Mouse (Mus musculus) lung, postnatal 25 days (tissue): ENCODE data around the gene Elovl5.

Experiments
- DNase-seq: peaks from one replicate; pipeline ENCODE4 v3.0.0; 2022; ENCODE audit warnings: low spot score

The Elovl5 gene

GRCm38 (mm10) chr9:77929296-77929695, 12.1 kb downstream of the Elovl5 start:
- no peak for DNase-seq

GRCm38 (mm10) chr9:77930036-77930859, 13.1 kb downstream of the Elovl5 start:
- DNase-seq = no peak

DNA sequence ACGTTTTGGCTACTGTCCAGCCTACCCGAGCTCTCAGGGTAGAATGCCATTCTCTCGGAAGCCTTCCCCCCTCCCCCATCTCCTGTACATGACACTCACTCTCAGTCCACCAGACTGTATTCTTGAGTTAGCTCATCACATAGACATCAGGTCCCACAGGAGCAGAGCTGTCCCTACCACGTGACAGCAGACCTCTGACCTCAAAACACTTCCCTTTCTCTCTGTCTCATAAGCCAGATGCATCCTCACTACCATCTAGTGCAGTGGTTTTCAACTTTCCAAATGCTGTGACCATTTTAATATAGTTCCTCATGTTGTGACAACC, 13.7 kb downstream of the Elovl5 start:
- no peak for DNase-seq

DNA sequence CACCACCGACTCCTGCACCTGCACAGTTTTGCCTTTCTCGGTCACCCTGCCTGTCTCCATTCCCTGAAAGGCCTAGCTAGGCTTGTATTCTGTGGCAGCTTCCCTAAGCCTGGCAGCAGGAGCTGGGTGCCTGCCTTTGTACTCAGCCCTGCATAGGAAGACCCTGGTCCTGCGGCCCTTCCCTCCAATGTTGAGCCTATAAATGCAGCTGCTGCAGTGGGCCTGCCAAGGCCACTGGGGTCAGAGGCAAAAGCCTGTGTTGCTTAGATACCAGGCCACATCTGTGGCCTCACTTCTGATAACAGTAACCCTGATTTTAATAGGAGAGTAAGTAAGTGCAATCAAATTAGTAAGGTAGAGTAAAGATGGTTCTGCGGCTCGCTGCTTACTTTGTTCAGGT, 14.6 kb downstream of the Elovl5 start:
- no peak for DNase-seq

DNA sequence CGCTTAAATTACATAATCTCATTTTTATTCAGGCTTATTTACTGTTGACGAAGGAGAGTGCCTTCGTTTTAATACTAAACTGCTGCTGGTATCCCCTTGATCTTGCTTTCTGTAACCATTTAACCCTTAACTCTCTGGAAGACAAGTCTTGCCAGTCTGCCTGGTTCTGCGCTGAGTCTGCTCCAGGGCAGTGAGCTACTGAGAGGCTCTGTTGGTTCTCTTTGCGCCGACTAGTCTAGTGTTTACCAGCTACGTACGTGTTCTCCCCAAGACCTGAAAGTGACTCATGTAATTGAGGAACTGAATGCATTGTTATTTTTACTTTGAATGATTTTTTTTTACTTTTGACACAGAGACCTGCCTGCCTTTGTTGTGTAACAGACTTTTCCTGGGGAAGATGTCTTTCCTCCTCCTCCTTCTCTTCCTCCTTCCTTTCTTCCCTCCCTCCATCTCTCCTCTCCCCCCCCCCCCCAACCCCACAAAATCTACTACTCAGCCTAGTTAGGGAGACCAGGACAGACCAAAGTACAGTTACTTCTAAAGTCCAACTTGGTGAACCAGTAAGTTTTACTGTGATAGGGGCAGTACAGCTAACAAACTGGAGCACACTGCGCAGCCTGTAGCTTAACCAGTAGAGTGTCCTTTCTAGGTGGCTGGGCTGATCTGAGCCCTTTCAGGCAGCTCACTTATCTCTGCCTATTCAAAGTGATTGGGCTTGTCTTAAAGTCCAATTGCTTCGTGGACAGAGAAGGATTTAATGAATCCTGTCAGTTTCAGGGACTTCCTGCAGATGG, 18.9 kb downstream of the Elovl5 start:
- DNase-seq = peak; percentile 60

GRCm38 (mm10) chr9:77937875-77938274, 20.7 kb downstream of the Elovl5 start:
- no peak for DNase-seq

GRCm38 (mm10) chr9:77938761-77939553, 21.8 kb downstream of the Elovl5 start:
- DNase-seq = peak; percentile 77

GRCm38 (mm10) chr9:77939554-77939920, 22.4 kb downstream of the Elovl5 start:
- DNase-seq = no peak

DNA sequence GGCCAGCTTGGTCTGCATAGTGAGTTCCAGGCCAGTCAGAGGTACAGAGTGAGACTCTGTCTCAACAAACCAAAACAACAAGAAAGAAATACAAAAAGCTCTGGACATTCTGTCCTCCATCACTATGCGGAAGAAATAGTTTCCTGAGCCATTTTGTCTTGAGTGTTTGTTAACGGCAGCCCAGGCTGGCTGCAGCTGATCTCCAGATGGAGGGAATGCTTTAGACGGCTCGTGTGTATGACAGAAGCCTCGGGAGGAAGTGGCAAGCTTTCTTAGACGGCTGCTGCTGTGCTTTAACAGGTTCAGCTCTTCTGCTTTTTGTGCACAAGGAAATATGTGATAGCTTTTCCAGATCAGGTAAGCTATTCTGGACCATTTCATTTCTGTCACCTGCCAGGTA, 23.9 kb downstream of the Elovl5 start:
- no peak for DNase-seq

GRCm38 (mm10) chr9:77941836-77942235, 24.7 kb downstream of the Elovl5 start:
- no peak for DNase-seq

DNA sequence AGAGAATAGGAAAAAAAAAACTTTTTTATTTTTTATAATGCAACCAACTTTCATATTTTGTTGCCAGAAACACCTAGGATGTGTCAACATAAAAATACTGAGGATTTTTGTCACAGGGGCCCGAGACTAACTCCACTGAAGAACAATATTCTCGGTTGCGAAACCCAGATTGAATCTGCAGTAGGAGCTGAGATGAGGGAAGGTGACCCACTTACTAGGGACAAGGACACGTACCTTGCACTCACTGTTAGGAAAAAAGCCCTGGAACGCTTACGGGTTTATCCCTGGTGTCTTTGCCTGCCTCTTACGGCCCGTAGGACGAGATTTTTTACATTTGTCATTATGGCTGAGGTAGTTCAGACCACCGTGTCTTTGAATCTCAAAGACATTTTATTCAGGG, 25.2 kb downstream of the Elovl5 start:
- no peak for DNase-seq

DNA sequence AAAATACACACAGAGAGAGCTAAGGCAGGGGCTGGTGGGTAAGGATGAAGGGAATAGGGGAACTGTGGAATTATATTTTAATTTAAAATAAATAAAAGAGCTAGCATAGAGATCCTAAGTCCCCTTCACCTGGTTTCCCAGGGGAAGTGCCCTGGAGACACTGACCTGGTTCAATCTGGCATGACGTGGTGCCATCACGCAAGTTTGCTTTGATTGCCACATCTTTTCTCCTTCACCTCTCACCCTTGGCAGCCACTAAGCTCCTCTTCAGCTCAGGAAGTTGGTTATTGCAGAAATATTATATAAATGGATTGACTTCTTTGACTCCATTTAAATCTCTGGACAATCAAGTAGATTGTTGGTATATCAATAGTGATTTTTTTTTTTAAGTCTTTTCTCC, 26.2 kb downstream of the Elovl5 start:
- no peak for DNase-seq

DNA sequence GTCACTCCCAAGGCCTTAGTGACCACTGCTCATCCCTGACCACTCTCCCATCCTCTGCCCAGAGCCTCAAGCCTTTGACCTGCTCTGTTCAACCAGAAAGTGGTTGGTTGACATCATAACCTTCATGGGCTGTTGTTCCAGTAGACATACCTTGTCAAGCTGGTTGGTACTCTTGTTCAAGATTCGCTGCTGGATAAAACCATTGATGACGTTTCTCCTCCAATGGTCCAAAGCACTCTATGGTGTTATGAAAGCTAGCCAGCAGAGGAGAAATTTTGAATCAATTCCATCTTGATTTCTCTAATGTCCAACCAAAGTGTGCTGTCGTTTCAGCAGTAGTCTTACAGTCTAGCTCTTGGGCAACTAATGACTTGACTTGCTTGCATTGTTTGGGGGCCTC, 27.0 kb downstream of the Elovl5 start:
- no peak for DNase-seq

DNA sequence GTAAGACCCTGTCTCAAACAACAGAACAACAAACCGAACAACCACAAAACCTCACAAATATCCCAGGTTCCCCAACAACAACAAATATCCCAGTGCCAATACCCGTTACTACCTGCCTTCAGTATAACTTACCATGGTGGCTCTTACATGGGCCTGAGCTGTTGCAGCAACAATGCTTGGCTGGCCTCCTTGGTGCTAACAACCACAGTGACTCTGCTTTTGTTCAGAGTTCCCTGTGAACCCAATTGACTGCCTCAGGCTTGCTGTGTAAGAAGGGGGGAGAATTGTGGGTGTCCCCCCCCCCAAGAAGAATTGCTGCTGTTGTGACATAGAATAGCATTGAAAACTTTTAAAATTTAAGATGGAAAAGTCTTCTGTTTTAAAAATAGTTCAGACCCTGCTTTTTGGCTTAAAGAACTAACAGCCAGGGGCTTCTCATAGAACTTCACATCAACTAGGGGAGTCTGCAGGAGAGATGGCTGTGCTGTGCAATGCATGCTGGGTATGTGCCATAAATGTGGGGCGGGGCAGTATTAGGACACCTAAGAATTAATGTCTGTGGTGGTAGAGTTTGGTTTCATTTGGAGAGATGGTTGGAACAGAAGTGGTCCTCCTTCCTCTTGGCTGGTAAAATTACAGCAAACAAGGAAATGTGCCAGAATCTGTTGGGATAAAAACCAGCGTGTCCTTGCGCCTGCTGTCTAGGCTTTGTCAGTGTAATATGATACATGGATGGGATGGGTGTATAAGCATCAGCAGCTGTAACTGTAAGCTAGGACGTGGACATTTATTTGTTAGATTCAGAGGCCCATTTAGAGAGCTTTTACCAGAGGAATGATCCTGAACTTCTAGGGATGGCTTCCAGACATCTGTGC, 28.9 kb downstream of the Elovl5 start:
- no peak for DNase-seq

DNA sequence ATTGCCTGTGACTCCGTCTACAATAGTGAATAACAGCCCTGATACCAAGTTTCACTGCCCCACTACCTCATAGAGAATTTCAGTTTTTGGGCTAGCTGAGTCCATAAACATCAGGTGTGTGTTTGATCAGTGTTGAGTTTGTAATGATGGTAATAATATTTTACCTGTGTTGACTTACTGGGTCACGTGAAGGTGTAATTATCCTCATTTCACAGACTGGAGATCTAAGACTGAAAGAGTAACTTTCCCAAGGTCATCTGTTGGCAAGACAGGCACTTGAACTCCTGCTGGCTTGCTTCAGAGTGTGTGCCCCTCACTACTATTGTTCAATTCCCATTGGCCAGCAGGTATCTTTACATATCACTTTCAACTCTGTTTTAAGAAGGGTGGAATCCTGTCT, 31.1 kb downstream of the Elovl5 start:
- DNase-seq = no peak

GRCm38 (mm10) chr9:77949753-77950268, 32.6 kb downstream of the Elovl5 start:
- no peak for DNase-seq

DNA sequence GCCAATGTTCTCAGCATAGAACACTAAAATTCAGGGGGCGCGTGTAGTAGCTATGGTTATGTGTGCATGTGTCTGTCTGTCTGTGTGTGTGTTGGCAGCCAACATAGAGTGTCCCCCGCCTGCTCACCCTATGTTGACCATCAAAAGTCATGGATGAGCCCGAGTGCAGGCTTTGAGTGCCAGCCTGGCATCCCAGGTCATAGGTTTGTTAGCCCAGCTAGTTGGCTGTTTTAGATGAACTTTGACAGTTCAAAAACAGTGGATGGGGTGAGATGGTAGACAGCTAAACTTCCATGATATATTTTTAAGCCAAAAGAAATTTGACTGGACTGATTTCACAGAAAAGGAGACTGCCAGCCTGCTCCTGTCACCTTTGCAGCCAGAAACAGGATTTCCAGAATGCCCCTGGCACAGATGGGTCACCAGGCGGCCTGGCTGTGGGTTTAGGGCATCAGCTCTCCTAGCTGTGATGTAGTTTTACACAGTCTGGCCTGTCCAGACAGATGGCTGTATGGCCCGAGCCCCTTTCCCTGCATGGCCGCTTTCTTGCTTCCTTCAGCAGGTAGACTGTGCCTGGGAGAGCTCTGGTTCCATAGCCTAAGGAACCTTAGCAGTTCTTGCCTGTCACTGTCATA, 33.8 kb downstream of the Elovl5 start:
- DNase-seq = no peak

DNA sequence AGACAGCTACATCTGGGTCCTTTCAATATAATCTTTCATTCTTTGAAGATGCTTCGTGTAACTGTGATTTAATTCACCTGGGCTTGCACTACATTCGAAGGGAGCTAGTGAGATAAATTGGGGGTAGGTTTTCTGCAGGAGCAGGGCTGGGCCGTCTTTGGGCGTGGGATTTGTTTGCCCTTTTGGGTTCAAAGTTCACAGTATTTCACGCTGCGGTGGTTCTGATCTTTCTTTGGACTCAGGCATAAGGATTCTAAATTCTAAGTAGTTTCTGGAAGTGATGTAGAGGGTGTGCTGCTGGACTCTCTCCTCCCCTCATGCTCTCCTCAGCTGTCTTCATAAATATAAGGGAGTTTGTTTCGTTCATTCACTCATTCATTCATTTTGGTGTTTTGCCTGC, 34.8 kb downstream of the Elovl5 start:
- no peak for DNase-seq

GRCm38 (mm10) chr9:77953053-77953452, 35.9 kb downstream of the Elovl5 start:
- DNase-seq = no peak

DNA sequence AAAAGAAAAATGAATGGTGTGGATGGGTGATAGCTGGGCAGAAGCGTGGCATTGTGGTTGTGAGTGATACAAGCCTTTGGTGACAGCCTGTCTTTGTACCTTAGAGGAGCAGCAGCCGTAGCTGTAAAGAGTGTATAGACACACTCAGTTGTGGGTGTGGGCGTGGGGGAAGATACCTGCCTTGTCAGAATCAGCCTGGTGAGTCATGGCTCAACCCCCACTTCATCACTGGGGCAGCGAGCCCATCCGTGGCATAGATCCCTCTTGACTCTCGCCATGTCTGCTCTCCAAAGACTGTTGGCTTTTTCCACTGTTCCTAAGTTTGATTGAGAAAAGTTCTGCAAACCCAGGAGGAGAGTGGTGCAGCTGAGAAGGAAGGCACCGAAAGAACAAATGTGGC, 37.3 kb downstream of the Elovl5 start:
- no peak for DNase-seq

- no peak for DNase-seq
Measured at GRCm38 (mm10) chr9:77954981-77955380, 37.8 kb downstream of the Elovl5 start.
